Mouse (Mus musculus) liver, postnatal 0 days (tissue): Measurements from ENCODE around the gene Dhx30.

Source experiments
- CTCF ChIP-seq: sonication (generic); IDR thresholded peaks from 2 replicates; pipeline ENCODE4 v1.5.1; 2016; ENCODE audit warnings: antibody characterized with exemption, low read depth
- EP300 ChIP-seq: IDR thresholded peaks from 2 replicates; pipeline ENCODE4 v1.6.1; 2016; ENCODE audit warnings: antibody characterized with exemption, low read depth, mild to moderate bottlenecking

GRCm38 (mm10) chr9:110051184-110051583 lies 66.4 kb downstream of the Dhx30 start:
- TF ChIP-seq EP300 (no peak), CTCF (no peak)
